Mouse (Mus musculus): ENCODE data around the gene Hydin.

DNA sequence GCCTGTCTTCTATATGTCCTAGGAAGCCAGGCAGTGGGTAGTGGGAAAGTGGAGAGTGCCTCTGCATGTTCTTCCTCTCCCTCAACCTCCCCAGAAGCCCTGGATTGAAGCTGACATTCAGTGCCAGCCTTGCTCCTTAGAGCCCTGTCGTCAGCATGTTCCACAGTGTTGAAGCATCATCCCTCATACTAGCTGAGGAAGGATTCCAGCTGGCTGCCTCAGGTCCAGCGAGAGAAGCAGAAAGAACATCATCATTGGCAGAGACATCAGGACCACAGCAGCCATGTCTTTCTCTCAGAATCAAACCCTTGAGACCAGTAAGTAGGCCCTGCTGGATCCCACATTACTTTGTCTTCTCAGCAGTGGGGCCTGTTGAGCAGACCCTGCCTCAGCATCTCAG is 390.9 kb downstream of the Hydin start:
- no peak for TF ChIP-seq POLR2A (IDR thresholded peaks at IDR 0.05; ENCODE audit: borderline replicate concordance, insufficient read depth, low read length)
- TF ChIP-seq CTCF (IDR thresholded peaks at IDR 0.05; ENCODE audit: borderline replicate concordance, insufficient read depth, low read depth, low read length) = no peak
